Mouse (Mus musculus) erythroid progenitor cell, adult 5-6 weeks (primary cell): ENCODE measurements around the gene Cep44. TPM values are rescaled to one million over a fixed set of nuclear protein-coding genes. Genes with fewer than 3 reads are reported as not detected.

Source experiments
- ATAC-seq: replicated peaks from 2 replicates; pipeline ENCODE4 v1.8.0; 2016; ENCODE audit warnings: moderate number of reproducible peaks, mild to moderate bottlenecking, moderate TSS enrichment, inconsistent platforms; ENCODE audit not compliant: poor library complexity, low FRiP score, severe bottlenecking
- total RNA-seq, 2 experiments: library from RNA; stranded (forward) in 1 of 2; stranded (reverse) in 1 of 2; fragments of 150-400 nt in 1 of 2; fragments of 186-747, 209-891 nt in 1 of 2; gene quantifications; 2 replicates each; pipeline versions ENCODE4 v1.2.3 to v1.2.4; 2015 to 2017; ENCODE audit warnings: low replicate concordance in 2 of 2

Cep44 gene
- total RNA-seq, 2 experiments from 2014 or later: 49.5 to 75.5 TPM

DNA sequence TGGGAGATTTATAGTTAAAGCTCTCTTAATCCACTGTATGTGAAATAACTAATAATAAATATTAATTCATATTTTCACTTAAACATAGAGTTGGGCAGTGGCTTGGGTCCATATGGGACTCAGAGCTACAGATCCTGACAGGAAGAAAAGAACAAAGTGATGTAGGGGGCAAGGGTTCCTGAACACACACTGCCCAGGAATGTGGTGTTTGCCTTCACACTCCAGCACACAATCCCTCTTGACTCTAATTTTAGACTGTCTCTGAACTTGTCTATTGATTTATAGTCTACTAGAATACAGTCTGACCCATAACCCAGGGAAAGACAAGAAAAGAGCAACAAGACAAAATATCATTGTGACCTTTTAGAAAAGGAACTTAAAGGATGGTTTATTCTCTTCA, 48.9 kb downstream of the Cep44 start:
- no peak for ATAC-seq

DNA sequence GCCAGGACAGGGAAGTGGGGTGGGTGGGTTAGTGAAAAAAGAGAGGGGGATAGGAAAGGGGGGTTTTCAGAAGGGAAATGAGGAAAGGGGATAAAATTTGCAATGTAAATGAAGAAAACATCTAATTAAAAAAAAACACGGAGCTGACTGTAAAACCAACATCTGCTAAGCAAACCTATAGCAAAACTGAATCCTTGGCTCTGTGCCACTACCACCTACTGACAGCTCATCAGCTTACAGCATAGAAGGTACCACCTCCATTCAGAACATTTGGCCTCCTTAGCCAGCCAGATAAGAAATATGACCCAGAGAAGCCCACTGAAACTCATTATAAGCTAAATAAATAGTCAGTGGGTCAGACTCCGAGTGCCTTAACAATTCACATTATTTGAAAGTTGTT, 61.4 kb downstream of the Cep44 start:
- no peak for ATAC-seq

DNA sequence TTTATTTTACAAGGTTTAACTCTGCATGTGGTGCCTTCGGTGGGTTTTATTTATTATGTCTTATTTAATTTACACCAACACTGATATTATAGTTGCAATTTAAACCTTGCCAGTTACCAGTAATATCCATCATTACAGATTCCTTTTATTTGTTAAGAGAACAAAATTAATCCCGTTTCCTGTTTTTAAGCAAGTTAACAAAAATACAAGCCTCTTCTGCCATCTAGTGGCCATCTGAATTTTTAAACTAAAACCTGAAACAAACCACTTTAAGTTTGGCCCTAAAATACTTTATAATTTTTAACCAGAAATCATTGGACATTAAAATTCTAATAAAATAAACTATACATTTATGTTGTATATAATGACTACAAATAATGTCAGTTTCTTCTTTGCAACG, 64.8 kb downstream of the Cep44 start:
- no peak for ATAC-seq

Other genes with a start within 250 kb of the Cep44 start
- gene Fbxo8, start within 50 bp of the Cep44 start, total RNA-seq (2015; ENCODE audit: low replicate concordance): 35.2 and 43.6 TPM in 2 replicates
- gene Fbxo8, start within 50 bp of the Cep44 start, total RNA-seq (2017; ENCODE audit: low replicate concordance): 11.6 and 14.6 TPM in 2 replicates